Mouse (Mus musculus) layer of hippocampus, adult 18-20 months (tissue): ENCODE results near the gene Cdk5. TPM values are rescaled to one million over a fixed set of nuclear protein-coding genes. Genes with fewer than 3 reads are reported as not detected.

Experiments
- DNase-seq, 2 experiments: peaks; one replicate each; pipeline ENCODE4 v3.0.0; 2022; ENCODE audit warnings: low spot score in 2 of 2
- total RNA-seq, 2 experiments: library from RNA; stranded (reverse); gene quantifications; 2 replicates each; pipeline ENCODE4 v1.2.3; 2021

Gene Cdk5
- total RNA-seq, 2 experiments from 2014 or later: 126 to 133 TPM

DNA sequence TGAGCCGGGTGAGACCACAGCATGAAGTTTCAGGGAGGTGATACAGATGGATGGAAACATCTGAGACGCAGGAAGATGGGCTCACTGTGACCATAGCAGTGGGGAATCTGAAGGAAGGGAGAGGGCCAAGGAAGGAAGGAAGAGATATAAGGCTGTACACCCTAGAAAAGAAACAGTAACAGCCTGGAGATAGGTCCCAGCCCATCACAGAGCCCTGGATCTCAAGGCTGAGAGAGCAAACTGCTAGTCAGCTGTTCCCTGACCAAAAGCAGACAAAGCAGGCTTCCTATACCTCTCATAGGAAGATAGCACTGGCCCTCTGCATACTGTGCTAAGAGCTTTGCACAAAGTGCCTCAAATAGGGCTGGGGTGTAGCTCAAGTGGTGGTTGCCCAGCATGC, 44.6 kb downstream of the Cdk5 start:
- DNase-seq: no peak

DNA sequence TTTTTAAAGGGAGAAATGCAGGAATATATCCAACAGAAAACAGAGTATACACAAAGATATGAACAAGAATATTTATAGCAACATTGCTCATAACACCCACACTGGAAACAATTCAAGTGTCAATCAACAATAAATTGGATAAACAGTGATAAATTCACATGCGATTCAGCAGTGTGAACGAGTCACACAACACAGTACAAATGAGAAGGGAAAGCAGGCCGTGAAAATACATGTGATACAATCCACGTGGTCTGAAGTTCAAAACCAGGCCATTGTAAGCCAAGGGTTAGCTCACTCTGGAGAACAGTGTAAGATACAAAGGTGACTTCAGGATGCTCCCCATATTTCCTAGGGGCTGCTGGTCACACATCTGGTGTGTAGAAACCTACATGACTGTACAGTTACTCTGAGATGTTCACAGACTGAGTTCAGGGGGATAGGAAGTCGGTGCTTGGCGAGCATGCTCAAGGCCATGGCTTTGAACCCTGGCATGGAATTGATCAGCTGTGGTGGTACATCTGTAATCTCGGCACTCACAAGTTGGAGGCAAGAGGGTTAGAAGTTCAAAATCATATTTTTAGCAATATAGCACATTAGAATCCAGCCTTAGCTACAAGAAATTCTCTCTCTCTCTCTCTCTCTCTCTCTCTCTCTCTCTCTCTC, 48.5 kb downstream of the Cdk5 start:
- no peak for DNase-seq

GRCm38 (mm10) chr5:24374216-24374615, 49.1 kb downstream of the Cdk5 start:
- peak in 1 of 2 experiments; percentile 69 for DNase-seq

- no peak for DNase-seq
Measured at GRCm38 (mm10) chr5:24373807-24374206, 49.5 kb downstream of the Cdk5 start.

- DNase-seq: no peak
Measured at GRCm38 (mm10) chr5:24369767-24370166, 53.6 kb downstream of the Cdk5 start.

Other genes starting within 250 kb of the Cdk5 start
- 10 to 100 TPM; 23.0 to 26.8 TPM for gene Kcnh2, start 71.9 kb downstream of the Cdk5 start, total RNA-seq
- 1 to 10 TPM; 6.8 to 7.0 TPM for gene Nos3, start 58.7 kb downstream of the Cdk5 start, total RNA-seq
- 1 to 10 TPM; 3.0 to 3.7 TPM for gene Atg9b, start 31.4 kb downstream of the Cdk5 start, total RNA-seq
- gene Abcb8, start 29.9 kb downstream of the Cdk5 start, total RNA-seq: 10 to 100 TPM; 57.0 to 60.1 TPM
- under 1 TPM; 0.27 to 0.53 TPM for gene Asic3, start 10.1 kb downstream of the Cdk5 start, total RNA-seq
- 10 to 100 TPM; 30.1 to 30.8 TPM for gene Slc4a2, start 307 bp upstream of the Cdk5 start, total RNA-seq
- 100 to 1,000 TPM; 109 to 115 TPM for gene Fastk, start 21.8 kb upstream of the Cdk5 start, total RNA-seq
- gene Tmub1, start 24.3 kb upstream of the Cdk5 start, total RNA-seq: 10 to 100 TPM; 21.8 to 23.7 TPM
- 100 to 1,000 TPM; 673 to 687 TPM for gene Agap3, start 28.6 kb upstream of the Cdk5 start, total RNA-seq
- not detected for gene Gbx1, start 103.7 kb upstream of the Cdk5 start, total RNA-seq
- under 1 TPM in 1 of 2 experiments, not detected in 1; 0.23 TPM for gene Asb10, start 117.4 kb upstream of the Cdk5 start, total RNA-seq
- not detected for gene 4931409K22Rik, start 133.3 kb upstream of the Cdk5 start, total RNA-seq
- gene Abcf2, start 153.9 kb upstream of the Cdk5 start, total RNA-seq: 10 to 100 TPM; 82.5 to 83.6 TPM
- 10 to 100 TPM; 60.8 to 64.9 TPM for gene Chpf2, start 163.2 kb upstream of the Cdk5 start, total RNA-seq
- gene Smarcd3, start 200.9 kb upstream of the Cdk5 start, total RNA-seq: 10 to 100 TPM; 87.4 to 93.2 TPM